Mouse (Mus musculus) right cerebral cortex, adult 2 months (tissue): ENCODE results near the gene Fam71e2.
"Not testable (repeated sequence)": the region's sequence is repeated elsewhere in the genome, so short reads cannot be mapped to it uniquely, and the experiment has no call there.

ENCODE experiments used
- DNase-seq, 2 experiments: peaks; one replicate each; pipeline ENCODE4 v3.0.0; 2021 to 2022; ENCODE audit warnings: low spot score in 2 of 2

Fam71e2 gene

DNA sequence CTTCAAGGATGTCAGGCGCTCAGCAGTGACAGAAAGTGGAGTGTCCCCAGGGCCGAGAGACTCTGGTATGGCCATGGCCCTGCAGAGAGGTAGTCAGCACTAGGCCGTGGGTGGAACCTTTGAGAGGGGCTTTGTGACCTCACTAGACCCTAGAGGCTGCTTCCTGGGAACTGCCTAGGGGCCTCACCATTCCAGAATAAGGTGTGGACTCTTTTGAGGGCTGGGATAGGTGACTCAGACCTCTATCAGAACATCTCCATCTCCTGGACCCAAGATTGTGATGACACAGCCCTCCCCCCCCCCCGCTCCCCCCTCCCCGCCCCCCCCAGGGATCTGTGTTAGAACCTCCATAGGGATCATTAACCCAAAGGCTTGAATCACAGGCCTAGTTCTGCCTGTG lies at the start of gene Fam71e2:
Fam71e2 (minus strand) TSS at position 101 of the 400 bp plus-strand sequence.
- no peak for DNase-seq

DNA sequence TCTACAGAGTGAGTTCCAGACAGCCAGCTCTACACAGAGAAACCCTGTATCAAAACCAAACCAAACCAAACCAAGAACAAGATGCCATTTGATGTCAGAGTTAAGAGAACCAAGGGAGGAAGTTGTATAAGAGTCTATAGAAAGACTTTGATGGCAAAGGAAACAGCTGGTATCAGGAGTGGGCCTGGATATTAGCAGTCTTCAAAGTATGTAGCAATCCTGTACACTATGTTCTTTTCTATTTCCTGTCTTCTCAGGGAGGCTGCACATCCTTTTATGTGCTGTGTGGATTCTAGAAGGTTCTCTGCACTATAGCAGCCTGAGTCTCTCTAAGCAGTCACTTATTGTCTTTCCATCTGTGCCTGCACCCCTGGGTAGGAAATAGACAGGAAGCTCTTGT lies 45.5 kb upstream of the Fam71e2 start:
- DNase-seq: no peak

DNA sequence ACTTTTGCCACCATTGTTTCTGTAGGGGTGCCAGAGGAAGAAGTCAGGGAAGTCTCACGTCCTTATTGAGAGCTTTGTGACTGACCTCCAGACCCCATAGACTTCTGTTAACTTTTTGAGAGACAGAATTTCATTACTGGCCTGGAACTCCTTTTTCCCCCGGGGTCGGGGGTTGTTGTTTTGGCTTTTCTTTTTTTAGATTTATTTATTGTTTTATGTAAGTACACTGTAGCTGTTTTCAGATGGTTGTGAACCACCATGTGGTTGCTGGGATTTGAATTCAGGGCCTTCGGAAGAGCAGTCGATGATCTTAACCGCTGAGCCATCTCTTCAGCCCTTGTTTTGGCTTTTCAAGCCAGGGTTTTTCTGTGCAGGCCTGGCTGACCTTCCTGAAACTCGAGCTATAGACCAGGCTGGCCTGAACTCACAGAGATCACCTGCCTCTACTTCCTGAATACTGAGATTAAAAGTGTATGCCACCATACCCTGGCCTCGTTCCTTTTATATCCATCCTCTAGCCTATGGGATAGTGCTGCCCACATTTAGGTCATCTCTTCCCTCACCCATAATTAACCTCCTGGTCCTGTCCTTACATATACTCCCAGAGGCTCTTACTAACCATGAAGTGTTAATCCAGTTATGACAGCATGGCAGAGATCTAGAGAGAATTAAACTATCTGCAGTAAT lies 42.1 kb upstream of the Fam71e2 start:
- DNase-seq: no peak

DNA sequence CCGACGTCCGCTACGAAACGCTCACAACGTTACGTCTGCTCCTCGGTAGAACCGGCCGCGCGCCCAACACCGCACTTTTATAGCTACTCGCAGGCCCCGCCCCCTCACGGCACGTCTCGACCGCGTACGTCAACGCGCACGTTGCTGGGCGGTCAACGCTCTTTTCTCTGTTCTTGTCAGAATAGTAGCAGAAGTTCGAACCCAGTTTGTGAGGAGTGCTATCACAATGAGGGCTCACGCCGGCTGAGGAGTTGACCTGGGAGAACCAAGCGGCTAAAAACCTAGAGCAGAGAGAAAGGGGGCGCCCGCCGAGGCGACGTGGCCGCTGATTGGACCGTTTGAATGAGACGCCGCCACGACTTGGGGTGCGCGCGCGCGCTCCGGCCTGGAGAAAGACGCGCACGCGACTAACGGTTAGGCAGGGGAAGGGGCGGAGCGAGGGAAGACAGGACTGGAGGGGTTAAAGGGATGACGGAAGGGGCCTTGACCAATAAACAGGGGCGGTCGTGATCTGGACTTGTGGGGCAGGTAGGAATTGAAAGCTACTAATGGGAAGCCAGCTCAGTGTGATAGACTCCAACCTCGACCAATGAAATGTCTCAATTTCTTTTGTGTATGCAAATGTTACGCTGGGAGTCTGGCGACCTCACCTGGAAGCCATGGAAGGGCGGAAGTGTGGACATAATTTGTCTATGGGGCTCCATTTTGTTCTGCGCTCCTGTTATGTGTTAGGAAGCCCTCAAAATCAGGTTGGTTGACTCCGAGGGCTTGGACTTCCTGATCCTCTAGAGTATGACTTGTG lies 41.4 kb upstream of the Fam71e2 start, which contains the start of gene Ube2s:
Ube2s (minus strand) TSS at position 288 of the 802 bp plus-strand sequence.
- DNase-seq: peak; percentile 97 to 98

DNA sequence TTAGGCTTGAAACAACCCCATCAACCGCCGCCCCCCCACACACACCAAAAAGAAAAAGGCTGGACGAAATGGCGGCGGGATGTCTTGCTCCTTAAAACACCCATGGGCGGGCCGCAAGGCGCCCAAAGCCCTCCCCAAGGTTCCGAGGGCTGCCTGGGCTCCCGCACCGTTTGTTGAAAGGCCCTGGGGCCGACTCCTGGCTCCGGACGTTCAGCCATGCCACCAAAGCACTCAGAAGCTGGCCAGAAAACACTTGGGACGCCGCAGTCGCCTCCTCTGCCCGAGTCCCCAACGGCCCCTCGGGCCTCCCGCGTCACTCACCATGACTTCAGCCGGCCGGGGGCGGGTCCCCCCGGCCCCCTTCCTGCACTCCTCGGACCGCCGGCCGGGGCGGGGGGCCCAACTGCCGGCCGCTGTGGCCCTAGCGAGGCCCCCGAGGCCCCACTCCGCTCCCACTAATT lies 40.8 kb upstream of the Fam71e2 start:
- DNase-seq: no peak

DNA sequence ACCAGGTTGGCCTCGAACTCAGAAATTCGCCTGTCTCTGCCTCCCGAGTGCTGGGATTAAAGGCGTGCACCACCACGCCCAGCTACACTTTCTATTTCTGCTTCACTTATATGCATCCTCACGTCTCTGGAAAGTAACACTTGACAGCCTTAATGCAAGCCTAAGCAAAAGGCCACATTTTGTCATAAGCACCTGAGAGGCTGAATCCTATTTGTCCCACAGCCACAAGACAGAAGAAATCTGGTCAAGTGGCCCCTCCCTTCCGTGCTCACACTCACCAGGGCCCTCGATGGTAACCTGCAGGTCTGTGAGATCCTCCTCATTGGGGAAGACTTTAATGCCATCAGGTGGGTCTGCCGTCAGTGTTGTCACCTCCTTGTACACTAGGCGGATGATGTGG lies 40.0 kb upstream of the Fam71e2 start:
- not testable (repeated sequence) for DNase-seq

DNA sequence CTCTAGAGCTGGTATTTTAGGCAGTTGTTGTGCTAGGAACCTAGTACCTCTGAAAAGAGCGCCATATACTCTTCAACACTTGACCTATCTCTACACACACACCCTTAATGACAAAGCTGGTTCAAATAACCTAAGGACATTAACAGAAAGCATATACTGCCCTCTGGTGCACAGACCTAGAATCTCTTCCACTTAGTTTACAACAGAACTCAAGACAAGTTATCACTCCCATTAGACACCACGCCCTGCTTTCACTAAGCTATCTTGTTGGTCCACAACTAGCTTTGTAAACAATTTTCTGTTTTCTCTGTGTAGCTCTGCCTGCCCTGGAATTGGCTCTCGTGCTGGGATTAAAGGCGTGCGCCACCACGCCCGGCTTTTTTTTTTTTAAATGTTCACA lies 35.6 kb upstream of the Fam71e2 start:
- peak in 1 of 2 experiments; percentile 45 for DNase-seq

DNA sequence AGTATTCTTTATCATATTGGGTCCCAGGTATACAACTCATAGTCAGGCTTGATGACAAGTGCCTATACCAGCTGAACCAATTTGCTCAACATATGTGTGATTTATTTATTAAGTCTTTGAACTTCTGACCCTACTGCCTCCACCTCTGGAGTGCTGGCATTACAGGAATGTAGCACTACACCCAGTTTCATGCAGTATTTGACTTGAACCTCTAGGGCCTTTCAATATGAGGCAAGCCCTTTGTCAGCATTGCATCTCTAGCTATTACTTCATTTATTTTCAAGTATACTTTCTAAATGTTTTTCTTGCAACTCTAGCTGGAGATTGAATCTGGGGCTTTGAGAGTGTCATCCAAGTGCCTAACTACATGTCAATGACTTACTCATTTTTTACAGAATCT lies 31.1 kb upstream of the Fam71e2 start:
- no peak for DNase-seq

DNA sequence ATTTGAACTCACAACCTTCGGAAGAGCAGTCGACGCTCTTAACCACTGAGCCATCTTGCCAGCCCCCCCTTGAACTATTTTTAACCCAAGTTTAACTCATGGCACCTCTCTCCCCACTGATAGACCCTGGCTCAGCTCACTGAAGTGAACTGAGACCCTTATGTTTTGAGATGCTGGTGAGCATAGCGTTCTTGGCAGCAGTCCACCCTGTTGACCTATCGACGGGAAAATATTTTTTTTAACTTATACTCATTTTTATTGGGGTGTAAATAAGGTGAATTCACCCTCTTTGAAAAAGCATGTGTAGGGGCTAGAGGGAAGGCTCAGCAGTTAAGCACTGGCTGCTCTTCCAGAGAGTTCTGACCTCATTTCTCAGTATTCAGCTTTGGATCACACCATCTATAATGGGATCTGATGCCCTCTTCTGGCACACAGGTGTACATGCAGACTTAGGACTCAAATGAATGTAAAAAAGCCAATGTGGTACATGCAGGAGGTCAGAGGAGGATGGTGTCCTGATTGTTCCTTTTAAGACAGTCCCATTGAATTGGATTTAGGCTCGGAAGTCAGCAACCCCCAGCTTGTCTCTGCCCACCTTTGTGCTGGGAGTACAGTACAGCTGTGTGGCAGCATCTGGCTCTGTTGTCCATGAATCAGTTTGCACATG lies 24.8 kb upstream of the Fam71e2 start:
- DNase-seq: no peak

DNA sequence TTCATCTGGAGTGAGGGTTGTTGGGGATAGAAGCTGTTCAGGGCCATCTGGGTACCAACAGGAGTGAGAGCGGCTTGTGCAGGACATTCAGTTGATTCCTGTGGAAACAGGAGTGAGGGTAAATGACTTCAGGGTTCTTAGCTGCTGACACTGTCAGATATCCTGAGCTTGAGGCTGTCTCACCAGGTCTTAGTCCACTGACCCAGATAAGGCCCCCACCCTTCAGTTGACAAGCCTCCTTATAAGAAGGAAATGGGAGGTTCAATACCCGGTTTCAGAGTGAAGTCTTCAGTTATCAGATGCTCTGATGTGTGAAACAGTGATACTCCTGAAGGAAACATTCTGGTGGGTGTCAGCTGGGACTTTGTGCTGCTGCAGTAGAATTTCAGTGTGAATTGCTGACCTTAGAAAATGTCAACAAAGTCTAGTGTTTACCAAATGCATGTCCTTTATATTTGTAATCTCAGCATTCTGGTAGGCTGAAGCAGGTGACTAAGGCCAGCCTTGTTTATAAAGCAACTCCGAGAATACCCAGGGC lies 23.6 kb upstream of the Fam71e2 start:
- DNase-seq: no peak

DNA sequence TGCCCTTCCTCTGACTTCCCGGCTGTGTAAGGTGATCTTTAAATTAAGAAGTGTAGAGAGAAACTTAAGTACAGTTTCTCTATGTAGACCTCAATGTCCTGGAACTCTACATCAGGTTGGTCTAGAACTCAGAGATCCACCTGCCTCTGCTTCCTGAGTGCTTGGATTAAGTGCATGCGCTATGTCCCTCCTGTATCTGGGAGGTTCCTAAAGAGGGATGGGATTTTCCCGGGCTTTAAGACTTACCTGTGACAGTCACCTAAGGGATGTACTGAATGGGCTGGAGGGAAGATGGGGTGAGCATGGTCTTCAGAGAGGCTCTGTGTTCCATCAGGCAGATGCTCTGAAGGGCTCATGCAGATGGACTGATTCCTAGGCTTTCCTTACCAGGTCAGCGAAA lies 22.6 kb upstream of the Fam71e2 start:
- no peak for DNase-seq

DNA sequence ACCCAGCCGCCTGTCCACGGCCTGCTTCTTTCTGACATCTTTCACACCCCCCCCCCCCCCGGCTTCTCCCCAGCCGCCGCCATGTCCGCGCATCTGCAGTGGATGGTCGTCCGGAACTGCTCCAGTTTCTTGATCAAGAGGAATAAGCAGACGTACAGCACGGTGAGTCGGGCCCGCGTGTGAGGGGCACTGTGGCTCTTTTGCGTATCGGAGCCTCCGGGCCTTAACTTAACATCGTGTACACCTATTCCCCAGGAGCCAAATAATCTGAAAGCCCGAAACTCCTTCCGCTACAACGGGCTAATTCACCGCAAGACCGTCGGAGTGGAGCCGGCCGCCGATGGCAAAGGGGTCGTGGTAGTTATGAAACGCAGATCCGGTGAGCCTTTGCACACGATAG lies 22.1 kb upstream of the Fam71e2 start:
- DNase-seq: not testable (repeated sequence)

DNA sequence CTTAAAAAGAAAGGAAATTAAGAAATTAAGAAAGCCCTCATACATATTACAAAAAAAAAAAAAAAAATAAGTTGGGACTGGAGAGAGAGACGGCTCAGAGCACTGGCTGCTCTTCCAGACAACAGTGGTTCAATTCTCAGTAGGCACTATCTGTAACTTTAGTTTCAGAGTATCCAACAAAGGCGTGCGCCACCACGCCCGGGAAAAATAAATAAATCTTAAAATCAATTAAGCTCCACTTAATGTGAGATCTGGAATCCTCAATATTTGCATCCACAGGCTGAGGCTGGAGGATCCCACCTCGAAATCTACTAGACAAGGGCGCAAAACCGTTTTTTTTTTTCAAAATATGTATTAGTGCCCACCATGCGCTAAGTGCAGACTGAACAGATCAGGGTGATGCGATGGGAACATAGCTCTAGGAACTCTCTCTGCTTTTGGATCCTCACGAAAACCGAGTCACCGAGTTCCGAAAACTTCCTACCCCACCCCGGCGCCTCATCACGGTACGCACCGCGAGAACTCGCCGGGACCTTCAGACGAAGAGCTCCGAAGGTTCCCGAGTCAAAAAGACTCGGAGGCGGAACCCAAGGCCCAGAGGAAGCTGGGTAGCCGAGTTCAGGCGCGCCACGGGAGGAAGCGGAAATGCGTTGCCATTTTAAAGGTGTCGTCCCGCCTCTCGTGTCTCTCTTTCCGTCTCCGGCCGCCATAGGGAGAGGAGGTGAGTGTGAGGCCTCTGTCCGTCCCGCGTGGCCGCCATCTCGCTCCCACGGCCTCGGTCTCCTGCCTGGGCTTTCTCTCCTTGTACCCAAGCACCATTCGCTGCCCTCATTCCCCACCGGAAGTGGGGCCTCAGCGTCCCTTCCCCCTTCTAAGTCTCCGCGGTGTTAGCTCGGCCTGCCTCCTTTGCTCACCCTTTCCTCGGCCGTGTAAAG lies 21.4 kb upstream of the Fam71e2 start, which contains the start of gene Rpl28:
Rpl28 (plus strand) TSS at position 597 of the 935 bp plus-strand sequence.
- peak; percentile 96 for DNase-seq

DNA sequence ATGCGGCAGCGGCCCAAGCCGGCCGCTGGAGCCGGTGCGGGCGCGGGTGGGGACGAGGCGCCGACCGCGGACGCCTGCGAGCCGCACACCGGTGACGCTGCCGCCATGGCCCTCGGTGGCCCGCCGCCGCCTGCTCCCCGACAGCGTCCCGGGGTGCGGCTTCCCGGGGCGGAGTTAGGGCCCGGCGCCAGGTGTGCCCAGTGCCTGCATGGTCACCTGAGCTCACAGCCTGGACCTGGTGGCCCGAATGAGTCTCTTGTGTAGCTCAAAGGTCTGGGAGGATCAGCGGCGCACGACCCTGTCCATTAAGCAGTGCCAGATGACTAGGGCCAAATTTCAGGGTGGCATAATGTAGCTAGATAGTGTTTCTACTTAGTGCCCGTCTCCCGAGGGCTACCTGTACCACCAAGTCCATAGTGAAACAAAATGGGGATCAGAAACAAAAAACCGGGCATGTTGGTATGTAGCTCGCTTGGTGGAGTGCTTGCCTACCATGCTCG lies 18.4 kb upstream of the Fam71e2 start, which contains the start of gene Tmem238:
Tmem238 (minus strand) TSS at position 221 of the 500 bp plus-strand sequence.
- DNase-seq: no peak

DNA sequence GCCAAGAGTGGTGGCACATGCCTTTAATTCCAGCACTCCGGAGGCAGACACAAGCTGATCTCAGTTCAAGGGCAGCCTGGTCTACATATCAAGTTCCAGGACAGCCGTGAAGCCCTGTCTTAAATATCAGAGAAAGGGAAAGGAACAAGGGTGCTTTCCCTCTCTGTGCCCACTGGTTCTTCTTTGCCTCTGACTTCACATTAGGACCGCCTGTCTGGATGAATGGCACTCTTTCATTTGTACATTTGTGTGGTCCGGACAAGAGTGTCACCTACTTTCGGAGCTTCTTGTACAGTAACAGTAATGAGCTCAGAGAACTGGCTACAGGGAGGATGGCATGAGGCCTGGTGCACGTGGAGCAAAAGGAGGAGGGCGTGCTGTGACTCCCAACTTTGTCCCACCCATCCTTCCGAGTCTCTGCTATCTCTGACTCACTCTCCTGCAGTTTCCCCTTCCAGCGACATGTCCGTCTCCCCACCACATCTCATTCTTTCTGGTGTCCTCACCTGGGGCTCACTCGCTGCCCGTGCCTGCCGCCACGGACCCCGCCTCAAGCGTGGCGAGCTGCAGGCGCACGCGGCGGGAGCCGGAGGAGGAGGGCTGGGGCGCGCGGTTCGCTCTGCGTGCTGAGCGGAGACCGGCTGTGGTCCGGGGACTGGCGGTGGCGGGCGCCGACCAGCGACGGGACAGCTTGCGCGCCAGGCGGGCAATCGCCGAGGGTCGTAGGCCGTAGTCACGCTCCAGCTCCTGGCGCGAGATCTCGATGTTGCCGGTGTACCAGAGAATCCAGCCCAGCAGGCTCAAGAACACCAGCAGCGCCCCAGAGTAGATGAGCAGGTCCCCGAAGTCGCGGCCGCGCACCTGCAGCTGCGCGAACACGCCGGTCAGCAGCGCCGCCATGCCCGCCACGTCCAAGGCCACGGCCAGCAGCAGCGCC lies 17.7 kb upstream of the Fam71e2 start:
- peak; percentile 45 to 55 for DNase-seq

DNA sequence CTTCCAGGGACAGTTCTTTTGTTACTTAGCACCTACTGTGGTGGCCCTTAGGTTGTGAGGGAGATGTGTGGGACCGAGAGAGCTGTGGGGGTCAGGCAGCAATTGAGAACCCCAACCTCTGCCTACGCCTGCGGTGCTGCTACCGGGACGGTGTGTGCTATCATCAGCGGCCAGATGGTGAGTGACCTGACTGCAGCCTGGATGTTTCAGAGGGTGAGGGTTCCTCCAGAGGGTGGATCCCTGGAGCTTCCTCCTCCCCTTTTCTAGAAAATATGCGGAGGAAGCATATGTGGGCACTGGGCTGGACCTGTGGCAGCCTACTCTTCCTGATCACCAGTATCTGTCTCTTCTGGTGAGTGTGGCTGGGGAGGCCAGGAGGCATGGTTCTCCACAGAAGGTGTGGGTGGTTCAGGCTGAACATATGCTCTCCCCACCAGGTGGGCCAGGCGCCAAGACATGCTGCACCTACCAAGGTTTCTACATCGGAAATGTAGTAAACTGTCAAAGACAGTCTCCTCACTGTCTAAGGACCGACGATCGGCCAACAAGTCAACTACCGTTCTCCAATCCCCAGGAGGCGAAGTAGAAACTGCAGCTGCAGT lies 12.7 kb upstream of the Fam71e2 start:
- DNase-seq: peak; percentile 41 to 51

DNA sequence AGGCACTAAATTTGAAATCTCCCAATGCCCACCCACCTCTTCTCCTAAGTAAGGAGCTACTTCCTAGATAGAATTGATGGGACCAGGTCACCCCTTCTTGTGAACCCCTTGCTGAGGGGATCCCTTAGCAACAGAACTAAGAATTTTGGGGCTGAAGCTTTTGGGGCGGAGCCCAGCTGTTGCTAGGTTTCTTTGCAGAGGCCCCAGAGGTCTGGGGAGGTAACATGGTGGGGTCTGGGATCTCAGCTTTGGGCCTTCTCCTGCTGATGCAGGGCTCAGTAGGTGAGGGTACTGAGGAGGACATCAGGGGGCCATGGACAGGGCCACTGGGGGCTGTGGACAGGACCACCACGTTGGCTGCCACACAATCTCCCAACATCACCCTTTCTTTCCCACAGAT lies 11.7 kb upstream of the Fam71e2 start, which contains the start of the genes Il11 and Tmem190:
Il11 (minus strand) TSS at position 101 of the 400 bp plus-strand sequence.
Tmem190 (plus strand) TSS at position 179 of the 400 bp plus-strand sequence.
- no peak for DNase-seq

DNA sequence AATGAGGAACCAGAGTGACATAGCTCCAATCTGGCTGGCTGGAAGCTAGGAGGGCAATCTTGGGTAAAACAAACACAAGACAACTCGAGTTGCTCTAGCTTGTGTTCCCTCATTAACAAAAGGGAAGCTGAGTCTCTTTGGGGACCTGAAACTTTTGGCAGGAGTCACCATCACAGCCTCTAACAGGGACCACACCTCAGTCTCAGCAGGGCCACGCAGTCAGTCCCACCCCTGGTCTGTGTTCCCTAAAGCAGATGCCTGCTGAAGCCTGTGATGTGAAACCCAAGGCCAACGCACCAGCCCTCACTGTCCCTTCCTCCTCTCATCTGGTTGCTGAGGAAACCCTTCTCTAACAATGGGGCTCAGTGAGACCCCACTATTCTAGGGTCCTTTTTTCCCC lies 11.0 kb upstream of the Fam71e2 start:
- DNase-seq: no peak

DNA sequence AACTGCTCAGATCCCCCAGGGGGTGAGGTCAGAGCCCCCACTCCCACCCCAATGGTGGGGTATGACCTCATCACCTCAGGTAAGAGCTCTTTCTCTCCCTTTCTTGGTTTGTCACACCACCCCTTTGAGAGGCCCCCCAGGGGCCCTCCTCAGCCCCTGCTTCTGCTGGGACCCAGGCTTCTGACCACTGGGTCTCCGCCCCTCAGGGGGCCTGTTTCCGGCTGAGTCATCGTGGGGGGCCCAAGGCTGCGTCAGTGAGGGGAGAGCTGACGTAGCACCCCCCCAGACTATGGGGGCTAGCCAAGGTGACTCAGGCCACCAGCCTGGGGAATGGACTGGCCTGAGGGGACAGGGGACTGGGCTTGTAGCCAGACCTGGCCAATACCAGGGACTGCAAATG lies 8.8 kb upstream of the Fam71e2 start:
- DNase-seq: no peak
